Mouse (Mus musculus) forebrain, embryonic 13.5 days (tissue): Measurements from ENCODE around the gene Wipf1. TPM values are rescaled to one million over a fixed set of nuclear protein-coding genes. Genes with fewer than 3 reads are reported as not detected.

Experiments
- ATAC-seq: fragments of 200-750 bp; cut with Nextera tagmentation; 2 replicates; pipeline ENCODE4 v1.8.0; 2017
- H3K27ac ChIP-seq: fragments of 300-500 bp; sonication (generic); 2 replicates; pipeline ENCODE4 v1.5.1; 2015; ENCODE audit warnings: inconsistent platforms, mild to moderate bottlenecking, moderate library complexity
- H3K27me3 ChIP-seq: fragments of 300-500 bp; sonication (generic); 2 replicates; pipeline ENCODE4 v1.6.1; 2015; ENCODE audit warnings: mild to moderate bottlenecking, inconsistent platforms
- H3K36me3 ChIP-seq: fragments of 300-500 bp; sonication (generic); 2 replicates; pipeline ENCODE4 v1.6.1; 2015; ENCODE audit warnings: mild to moderate bottlenecking, inconsistent platforms; ENCODE audit not compliant: poor library complexity, severe bottlenecking
- H3K4me1 ChIP-seq: fragments of 300-500 bp; sonication (generic); 2 replicates; pipeline ENCODE4 v1.6.1; 2015; ENCODE audit warnings: inconsistent platforms
- H3K4me2 ChIP-seq: fragments of 300-500 bp; sonication (generic); 2 replicates; pipeline ENCODE4 v1.6.1; 2015; ENCODE audit warnings: inconsistent platforms, mild to moderate bottlenecking, moderate library complexity
- H3K4me3 ChIP-seq: fragments of 300-500 bp; sonication (generic); 2 replicates; pipeline ENCODE4 v1.5.1; 2015; ENCODE audit warnings: mild to moderate bottlenecking, inconsistent platforms
- H3K9ac ChIP-seq: fragments of 300-500 bp; sonication (generic); 2 replicates; pipeline ENCODE4 v1.6.1; 2015; ENCODE audit warnings: mild to moderate bottlenecking, inconsistent platforms
- H3K9me3 ChIP-seq: fragments of 300-500 bp; sonication (generic); replicated peaks from 2 replicates; pipeline ENCODE4 v1.6.1; 2016; ENCODE audit warnings: inconsistent platforms
- WGBS: fragments of 180-500 bp; shearing (Covaris S2); methylation state at CpG from one replicate; pipeline ENCODE4 v1.1.7; 2015; 5-methylcytosine and 5-hydroxymethylcytosine counted together
- polyA plus RNA-seq: library from polyadenylated mRNA; unstranded; fragments of >200 nt; fragmentation: Nextera tagmentation; extraction: Ambion mirVana; gene quantifications from 2 replicates; pipeline ENCODE4 v1.2.1, GENCODE M21; 2015

Wipf1 gene
- polyA plus RNA-seq, 1 experiment from 2014 or later: 2.4 TPM

- H3K4me1 ChIP-seq: no peaks in the 10 kb centered on the region
- H3K36me3 ChIP-seq: no peaks in the 10 kb centered on the region
- 67% methylated on average over 3 of the region's 3 CpGs for WGBS
- H3K27me3 ChIP-seq: no peaks in the 10 kb centered on the region
- H3K9ac ChIP-seq: no peak overlapping the region
- H3K4me2 ChIP-seq: no peak overlapping the region
- no peak overlapping the region for H3K27ac ChIP-seq
- no peak overlapping the region for H3K4me3 ChIP-seq
- H3K9me3 ChIP-seq: no peaks in the 10 kb centered on the region
- no peak for ATAC-seq
Measured at GRCm38 (mm10) chr2:73460168-73460567, 69.4 kb downstream of the Wipf1 start.

GRCm38 (mm10) chr2:73459607-73460153 is 69.9 kb downstream of the Wipf1 start:
- no peaks in the 10 kb centered on the region for H3K9me3 ChIP-seq
- H3K4me3 ChIP-seq: no peak overlapping the region
- no peak for ATAC-seq
- no peak overlapping the region for H3K27ac ChIP-seq
- no peaks in the 10 kb centered on the region for H3K27me3 ChIP-seq
- no peak overlapping the region for H3K4me2 ChIP-seq
- H3K9ac ChIP-seq: no peak overlapping the region
- H3K36me3 ChIP-seq: no peaks in the 10 kb centered on the region
- H3K4me1 ChIP-seq: no peaks in the 10 kb centered on the region
- WGBS: 86% methylated on average over 4 of the region's 4 CpGs

GRCm38 (mm10) chr2:73456886-73457285 is 72.6 kb downstream of the Wipf1 start:
- Histone ChIP-seq H3K27me3 (no peaks in the 10 kb centered on the region), H3K36me3 (no peaks in the 10 kb centered on the region), H3K9ac (no peak overlapping the region), H3K4me1 (no peaks in the 10 kb centered on the region), H3K4me3 (no peak overlapping the region), H3K9me3 (no peaks in the 10 kb centered on the region), H3K27ac (no peak overlapping the region), H3K4me2 (no peak overlapping the region)
- WGBS: 96% methylated on average over 6 of the region's 6 CpGs
- no peak for ATAC-seq

- H3K4me1 ChIP-seq: no peaks in the 10 kb centered on the region
- no peak for ATAC-seq
- H3K27me3 ChIP-seq: no peaks in the 10 kb centered on the region
- no peak overlapping the region for H3K4me2 ChIP-seq
- no peaks in the 10 kb centered on the region for H3K36me3 ChIP-seq
- H3K9ac ChIP-seq: no peak overlapping the region
- no peak overlapping the region for H3K27ac ChIP-seq
- H3K9me3 ChIP-seq: no peaks in the 10 kb centered on the region
- WGBS: 76% methylated on average over 3 of the region's 3 CpGs
- no peak overlapping the region for H3K4me3 ChIP-seq
Measured at GRCm38 (mm10) chr2:73456154-73456553, 73.4 kb downstream of the Wipf1 start.

GRCm38 (mm10) chr2:73455541-73455940 is 74.0 kb downstream of the Wipf1 start:
- Histone ChIP-seq H3K36me3 (no peaks in the 10 kb centered on the region), H3K9ac (no peak overlapping the region), H3K4me2 (no peak overlapping the region), H3K27ac (no peak overlapping the region), H3K9me3 (no peaks in the 10 kb centered on the region), H3K4me3 (no peak overlapping the region), H3K4me1 (peaks cover 1% of the 10 kb centered on the region), H3K27me3 (no peaks in the 10 kb centered on the region)
- ATAC-seq: no peak
- 91% methylated on average over 4 of the region's 4 CpGs for WGBS

GRCm38 (mm10) chr2:73454682-73455081 is 74.9 kb downstream of the Wipf1 start:
- Histone ChIP-seq H3K4me3 (no peak overlapping the region), H3K4me1 (peaks cover 7% of the 10 kb centered on the region), H3K27me3 (no peaks in the 10 kb centered on the region), H3K9me3 (no peaks in the 10 kb centered on the region), H3K9ac (no peak overlapping the region), H3K4me2 (no peak overlapping the region), H3K36me3 (no peaks in the 10 kb centered on the region), H3K27ac (no peak overlapping the region)
- ATAC-seq: no peak
- WGBS: 95% methylated on average over 13 of the region's 13 CpGs

GRCm38 (mm10) chr2:73454186-73454585 is 75.3 kb downstream of the Wipf1 start:
- no peaks in the 10 kb centered on the region for H3K9me3 ChIP-seq
- no peak overlapping the region for H3K27ac ChIP-seq
- WGBS: 83% methylated on average over 4 of the region's 4 CpGs
- no peaks in the 10 kb centered on the region for H3K27me3 ChIP-seq
- H3K4me1 ChIP-seq: peaks cover 7% of the 10 kb centered on the region
- H3K4me2 ChIP-seq: no peak overlapping the region
- no peak overlapping the region for H3K9ac ChIP-seq
- no peak for ATAC-seq
- no peak overlapping the region for H3K4me3 ChIP-seq
- no peaks in the 10 kb centered on the region for H3K36me3 ChIP-seq

GRCm38 (mm10) chr2:73453717-73454116 is 75.8 kb downstream of the Wipf1 start:
- Histone ChIP-seq H3K4me1 (peaks cover 7% of the 10 kb centered on the region), H3K27ac (no peak overlapping the region), H3K36me3 (no peaks in the 10 kb centered on the region), H3K27me3 (no peaks in the 10 kb centered on the region), H3K4me3 (no peak overlapping the region), H3K9me3 (no peaks in the 10 kb centered on the region), H3K9ac (no peak overlapping the region), H3K4me2 (no peak overlapping the region)
- no peak for ATAC-seq
- WGBS: 67% methylated on average over 4 of the region's 4 CpGs

- Histone ChIP-seq H3K4me2 (no peak overlapping the region), H3K36me3 (no peaks in the 10 kb centered on the region), H3K27me3 (no peaks in the 10 kb centered on the region), H3K9ac (no peak overlapping the region), H3K4me3 (no peak overlapping the region), H3K9me3 (no peaks in the 10 kb centered on the region), H3K27ac (no peak overlapping the region), H3K4me1 (peaks cover 9% of the 10 kb centered on the region)
- no peak for ATAC-seq
- WGBS: 75% methylated on average over 5 of the region's 5 CpGs
Measured at GRCm38 (mm10) chr2:73453085-73453484, 76.4 kb downstream of the Wipf1 start.

- no peaks in the 10 kb centered on the region for H3K27me3 ChIP-seq
- no peaks in the 10 kb centered on the region for H3K36me3 ChIP-seq
- H3K4me2 ChIP-seq: no peak overlapping the region
- no peak for ATAC-seq
- WGBS: 83% methylated on average over 7 of the region's 7 CpGs
- H3K9ac ChIP-seq: no peak overlapping the region
- H3K4me1 ChIP-seq: peaks cover 11% of the 10 kb centered on the region
- no peak overlapping the region for H3K27ac ChIP-seq
- H3K4me3 ChIP-seq: no peak overlapping the region
- H3K9me3 ChIP-seq: no peaks in the 10 kb centered on the region
Measured at GRCm38 (mm10) chr2:73452556-73452955, 77.0 kb downstream of the Wipf1 start.

- Histone ChIP-seq H3K27ac (no peak overlapping the region), H3K9ac (no peak overlapping the region), H3K4me1 (peaks cover 11% of the 10 kb centered on the region), H3K27me3 (no peaks in the 10 kb centered on the region), H3K4me3 (no peak overlapping the region), H3K4me2 (no peak overlapping the region), H3K9me3 (no peaks in the 10 kb centered on the region), H3K36me3 (no peaks in the 10 kb centered on the region)
- WGBS: 98% methylated on average over 3 of the region's 3 CpGs
- ATAC-seq: no peak
Measured at GRCm38 (mm10) chr2:73451541-73451940, 78.0 kb downstream of the Wipf1 start.

- H3K4me3 ChIP-seq: no peak overlapping the region
- 26% methylated on average over 6 of the region's 6 CpGs for WGBS
- H3K9me3 ChIP-seq: no peaks in the 10 kb centered on the region
- no peaks in the 10 kb centered on the region for H3K27me3 ChIP-seq
- peak overlapping the region; percentile 20; the same call in 1 of the 2 replicates for H3K27ac ChIP-seq
- H3K4me1 ChIP-seq: peaks cover 11% of the 10 kb centered on the region
- H3K36me3 ChIP-seq: no peaks in the 10 kb centered on the region
- no peak for ATAC-seq
- peak overlapping the region; percentile 17 for H3K4me2 ChIP-seq
- H3K9ac ChIP-seq: no peak overlapping the region
Measured at GRCm38 (mm10) chr2:73450172-73450715, 79.3 kb downstream of the Wipf1 start.

- 73% methylated on average over 10 of the region's 10 CpGs for WGBS
- H3K4me3 ChIP-seq: no peak overlapping the region
- no peak overlapping the region for H3K27ac ChIP-seq
Measured at GRCm38 (mm10) chr2:73443985-73444384, 85.5 kb downstream of the Wipf1 start.

More at GRCm38 (mm10) chr2:73443985-73444384, 85.5 kb downstream of the Wipf1 start:
- Histone ChIP-seq H3K4me2 (no peak overlapping the region), H3K27me3 (no peaks in the 10 kb centered on the region), H3K9ac (no peak overlapping the region), H3K9me3 (no peaks in the 10 kb centered on the region), H3K4me1 (peaks cover 14% of the 10 kb centered on the region; the same call in 1 of the 2 replicates), H3K36me3 (no peaks in the 10 kb centered on the region)
- ATAC-seq: no peak
